Mouse (Mus musculus) neural tube, embryonic 12.5 days (tissue): ENCODE measurements around the gene Epsti1. TPM values are rescaled to one million over a fixed set of nuclear protein-coding genes. Genes with fewer than 3 reads are reported as not detected.
"Not testable (repeated sequence)": the region's sequence is repeated elsewhere in the genome, so short reads cannot be mapped to it uniquely, and the experiment has no call there.

ENCODE experiments used
- ATAC-seq: fragments of 200-750 bp; cut with Nextera tagmentation; 2 replicates; pipeline ENCODE4 v1.8.0; 2017; ENCODE audit warnings: low read depth, mild to moderate bottlenecking, moderate TSS enrichment, moderate library complexity; ENCODE audit not compliant: low FRiP score
- H3K27ac ChIP-seq: fragments of 300-500 bp; sonication (generic); 2 replicates; pipeline ENCODE4 v1.5.1; 2016
- H3K27me3 ChIP-seq: fragments of 300-500 bp; sonication (generic); replicated peaks from 2 replicates; pipeline ENCODE4 v1.6.1; 2016; ENCODE audit warnings: mild to moderate bottlenecking
- H3K36me3 ChIP-seq: fragments of 300-500 bp; sonication (generic); 2 replicates; pipeline ENCODE4 v1.6.1; 2016; ENCODE audit warnings: mild to moderate bottlenecking
- H3K4me1 ChIP-seq: fragments of 300-500 bp; sonication (generic); 2 replicates; pipeline ENCODE4 v1.6.1; 2016
- H3K4me2 ChIP-seq: fragments of 300-500 bp; sonication (generic); replicated peaks from 2 replicates; pipeline ENCODE4 v1.6.1; 2016; ENCODE audit warnings: mild to moderate bottlenecking
- H3K4me3 ChIP-seq: fragments of 300-500 bp; sonication (generic); 2 replicates; pipeline ENCODE4 v1.5.1; 2016
- H3K9ac ChIP-seq: fragments of 300-500 bp; sonication (generic); 2 replicates; pipeline ENCODE4 v1.6.1; 2016; ENCODE audit warnings: mild to moderate bottlenecking
- H3K9me3 ChIP-seq: fragments of 300-500 bp; sonication (generic); 2 replicates; pipeline ENCODE4 v1.6.1; 2016; ENCODE audit warnings: mild to moderate bottlenecking
- WGBS: fragments of 180-500 bp; shearing (Covaris S2); methylation state at CpG from one replicate; pipeline ENCODE4 v1.1.7; 2016; 5-methylcytosine and 5-hydroxymethylcytosine counted together
- polyA plus RNA-seq: library from polyadenylated mRNA; unstranded; fragments of >200 nt; fragmentation: Nextera tagmentation; extraction: Ambion mirVana; gene quantifications from 2 replicates; pipeline ENCODE4 v1.2.1, GENCODE M21; 2016

Epsti1 gene
- polyA plus RNA-seq: 0.22 and 0.28 TPM in 2 replicates

- ATAC-seq: no peak
- H3K36me3 ChIP-seq: no peaks in the 10 kb centered on the region
- H3K9ac ChIP-seq: no peak within 1 kb of the TSS
- no peaks in the 10 kb centered on the region for H3K4me1 ChIP-seq
- H3K4me3 ChIP-seq: no peak within 1 kb of the TSS
- H3K4me2 ChIP-seq: no peak within 1 kb of the TSS
- no peaks in the 10 kb centered on the region for H3K27me3 ChIP-seq
- no peak within 1 kb of the TSS for H3K27ac ChIP-seq
- WGBS: 55% methylated on average over 15 of the region's 15 CpGs
- no peaks in the 10 kb centered on the region for H3K9me3 ChIP-seq
Measured at GRCm38 (mm10) chr14:77904171-77904762, at the start of gene Epsti1. Gene Epsti1 (plus strand): TSS chr14:77904239.

- Histone ChIP-seq H3K9me3 (no peaks in the 10 kb centered on the region), H3K27me3 (no peaks in the 10 kb centered on the region), H3K4me1 (no peaks in the 10 kb centered on the region), H3K4me3 (no peak overlapping the region), H3K36me3 (no peaks in the 10 kb centered on the region), H3K27ac (no peak overlapping the region), H3K9ac (no peak overlapping the region), H3K4me2 (no peak overlapping the region)
- no peak for ATAC-seq
- WGBS: 86% methylated on average over 1 of the region's 1 CpGs
Measured at GRCm38 (mm10) chr14:77859894-77860293, 44.1 kb upstream of the Epsti1 start.

GRCm38 (mm10) chr14:77860841-77861560 is 43.0 kb upstream of the Epsti1 start:
- H3K4me1 ChIP-seq: no peaks in the 10 kb centered on the region
- no peak overlapping the region for H3K9ac ChIP-seq
- H3K27me3 ChIP-seq: no peaks in the 10 kb centered on the region
- H3K27ac ChIP-seq: no peak overlapping the region
- no peak overlapping the region for H3K4me2 ChIP-seq
- H3K4me3 ChIP-seq: no peak overlapping the region
- WGBS: 63% methylated on average over 5 of the region's 5 CpGs
- H3K36me3 ChIP-seq: no peaks in the 10 kb centered on the region
- ATAC-seq: no peak
- H3K9me3 ChIP-seq: no peaks in the 10 kb centered on the region

- Histone ChIP-seq H3K9ac (no peak overlapping the region), H3K27me3 (no peaks in the 10 kb centered on the region), H3K36me3 (no peaks in the 10 kb centered on the region), H3K4me3 (no peak overlapping the region), H3K27ac (no peak overlapping the region), H3K9me3 (no peaks in the 10 kb centered on the region), H3K4me1 (no peaks in the 10 kb centered on the region), H3K4me2 (no peak overlapping the region)
- no peak for ATAC-seq
- 78% methylated on average over 3 of the region's 3 CpGs for WGBS
Measured at GRCm38 (mm10) chr14:77864051-77864450, 40.0 kb upstream of the Epsti1 start.

- Histone ChIP-seq H3K36me3 (no peaks in the 10 kb centered on the region), H3K4me3 (no peak overlapping the region), H3K4me1 (no peaks in the 10 kb centered on the region), H3K4me2 (no peak overlapping the region), H3K27me3 (no peaks in the 10 kb centered on the region), H3K27ac (no peak overlapping the region), H3K9ac (no peak overlapping the region), H3K9me3 (no peaks in the 10 kb centered on the region)
- 94% methylated on average over 6 of the region's 6 CpGs for WGBS
- no peak for ATAC-seq
Measured at GRCm38 (mm10) chr14:77864510-77864909, 39.5 kb upstream of the Epsti1 start.

- Histone ChIP-seq H3K27ac (no peak overlapping the region), H3K9me3 (no peaks in the 10 kb centered on the region), H3K4me1 (no peaks in the 10 kb centered on the region), H3K27me3 (no peaks in the 10 kb centered on the region), H3K9ac (no peak overlapping the region), H3K4me2 (no peak overlapping the region), H3K36me3 (no peaks in the 10 kb centered on the region), H3K4me3 (no peak overlapping the region)
- WGBS: 92% methylated on average over 5 of the region's 5 CpGs
- ATAC-seq: no peak
Measured at GRCm38 (mm10) chr14:77867601-77868000, 36.4 kb upstream of the Epsti1 start.

GRCm38 (mm10) chr14:77870926-77871325 is 33.1 kb upstream of the Epsti1 start:
- 89% methylated on average over 3 of the region's 3 CpGs for WGBS
- no peak for ATAC-seq
- H3K4me3 ChIP-seq: no peak overlapping the region
- H3K9me3 ChIP-seq: no peaks in the 10 kb centered on the region
- no peaks in the 10 kb centered on the region for H3K36me3 ChIP-seq
- H3K4me2 ChIP-seq: no peak overlapping the region
- no peak overlapping the region for H3K27ac ChIP-seq
- no peaks in the 10 kb centered on the region for H3K4me1 ChIP-seq
- no peak overlapping the region for H3K9ac ChIP-seq
- no peaks in the 10 kb centered on the region for H3K27me3 ChIP-seq

GRCm38 (mm10) chr14:77871380-77871975 is 32.6 kb upstream of the Epsti1 start:
- no peak for ATAC-seq
- Histone ChIP-seq H3K27ac (no peak overlapping the region), H3K36me3 (no peaks in the 10 kb centered on the region), H3K4me3 (no peak overlapping the region), H3K27me3 (no peaks in the 10 kb centered on the region), H3K4me2 (no peak overlapping the region), H3K9ac (no peak overlapping the region), H3K4me1 (no peaks in the 10 kb centered on the region), H3K9me3 (no peaks in the 10 kb centered on the region)
- 92% methylated on average over 6 of the region's 6 CpGs for WGBS

- Histone ChIP-seq H3K9me3 (no peaks in the 10 kb centered on the region), H3K4me3 (peak within 1 kb of the TSS; percentile 76), H3K36me3 (no peaks in the 10 kb centered on the region), H3K27me3 (no peaks in the 10 kb centered on the region), H3K9ac (peak within 1 kb of the TSS; percentile 82), H3K27ac (no peak within 1 kb of the TSS), H3K4me2 (peak within 1 kb of the TSS; percentile 90), H3K4me1 (no peaks in the 10 kb centered on the region)
- WGBS: 2% methylated on average over 44 of the region's 44 CpGs
- ATAC-seq: peak; percentile 82
Measured at GRCm38 (mm10) chr14:77874304-77875241, 29.5 kb upstream of the Epsti1 start, which contains the start of gene Dnajc15. Gene Dnajc15 (minus strand): TSS chr14:77875125.

- H3K4me2 ChIP-seq: no peak overlapping the region
- H3K4me3 ChIP-seq: no peak overlapping the region
- no peak overlapping the region for H3K9ac ChIP-seq
- H3K27me3 ChIP-seq: no peaks in the 10 kb centered on the region
- no peak for ATAC-seq
- no peak overlapping the region for H3K27ac ChIP-seq
- H3K4me1 ChIP-seq: no peaks in the 10 kb centered on the region
- no peaks in the 10 kb centered on the region for H3K36me3 ChIP-seq
- H3K9me3 ChIP-seq: no peaks in the 10 kb centered on the region
- 89% methylated on average over 1 of the region's 1 CpGs for WGBS
Measured at GRCm38 (mm10) chr14:77876199-77876598, 27.8 kb upstream of the Epsti1 start.

- not testable (repeated sequence) for H3K4me3 ChIP-seq, H3K27me3 ChIP-seq, H3K4me2 ChIP-seq, ATAC-seq, H3K4me1 ChIP-seq, H3K9ac ChIP-seq, H3K36me3 ChIP-seq, H3K27ac ChIP-seq, H3K9me3 ChIP-seq
- WGBS: 77% methylated on average over 2 of the region's 2 CpGs
Measured at GRCm38 (mm10) chr14:77877876-77878275, 26.2 kb upstream of the Epsti1 start.

- Histone ChIP-seq H3K9ac (no peak overlapping the region), H3K4me3 (no peak overlapping the region), H3K36me3 (no peaks in the 10 kb centered on the region), H3K27ac (no peak overlapping the region), H3K4me2 (no peak overlapping the region), H3K4me1 (no peaks in the 10 kb centered on the region), H3K27me3 (no peaks in the 10 kb centered on the region), H3K9me3 (no peaks in the 10 kb centered on the region)
- 97% methylated on average over 1 of the region's 1 CpGs for WGBS
- no peak for ATAC-seq
Measured at GRCm38 (mm10) chr14:77881998-77882397, 22.0 kb upstream of the Epsti1 start.
